ENCODE assay signal across 30 mouse cellular contexts in genomic region chr9:70927701-70928100, GRCm38 (mm10). TPM values are rescaled to one million over a fixed set of nuclear protein-coding genes. Genes with fewer than 3 reads are reported as not detected.
DNase-seq lines count a peak whose midpoint lies in the region; ATAC-seq lines count a peak whose summit lies in the region.
"Had no signal": no experiment of that assay in that cellular context is flagged by ENCODE, and none has a peak within 500 bp of the region (broad histone marks: within the 10 kb centered on the region; RNA-seq: fewer than 3 reads in every experiment).

No protein-coding gene starts in this region.

- H3K9ac ChIP-seq in liver, embryonic 11.5 days (ENCODE audit: low read depth, low read length), result peak overlapping the region; percentile 48; the same call in 1 of the 2 replicates
- H3K9ac ChIP-seq in liver, embryonic 15.5 days, result peak overlapping the region; percentile 62
- H3K9ac ChIP-seq: embryonic facial prominence, embryonic 12.5 days; hindbrain, embryonic 15.5 days; kidney, embryonic 15.5 days; limb, embryonic 12.5 days; neural tube, embryonic 15.5 days had no signal

- no peaks in the 10 kb centered on the region for H3K36me3 ChIP-seq in liver, embryonic 11.5 days (ENCODE audit: control insufficient read depth, insufficient read depth, low read length)
- no peaks in the 10 kb centered on the region for H3K36me3 ChIP-seq in liver, embryonic 15.5 days (replicated peaks)
- H3K36me3 ChIP-seq: embryonic facial prominence, embryonic 12.5 days; hindbrain, embryonic 10.5 days; hindbrain, embryonic 15.5 days; kidney, embryonic 15.5 days; limb, embryonic 12.5 days; neural tube, embryonic 15.5 days had no signal

- ATAC-seq in liver, embryonic 11.5 days (replicated peaks; ENCODE audit: low FRiP score), result no peak
- no peak for ATAC-seq in liver, embryonic 15.5 days (ENCODE audit: insufficient read depth)
- ATAC-seq: forebrain, embryonic 16.5 days; inflammation-experienced regulatory T-cells, adult 6 months had no signal

- H3K4me2 ChIP-seq in liver, embryonic 11.5 days, result no peak overlapping the region
- peak overlapping the region; percentile 60; the same call in 1 of the 2 replicates for H3K4me2 ChIP-seq in liver, embryonic 15.5 days
- H3K4me2 ChIP-seq: embryonic facial prominence, embryonic 12.5 days; hindbrain, embryonic 15.5 days; kidney, embryonic 15.5 days; limb, embryonic 12.5 days; neural tube, embryonic 15.5 days had no signal

- no peaks in the 10 kb centered on the region for H3K27me3 ChIP-seq in liver, embryonic 11.5 days (replicated peaks; ENCODE audit: control insufficient read depth, insufficient read depth, low read length)
- H3K27me3 ChIP-seq in liver, embryonic 15.5 days, result no peaks in the 10 kb centered on the region
- H3K27me3 ChIP-seq: embryonic facial prominence, embryonic 12.5 days; hindbrain, embryonic 15.5 days; kidney, embryonic 15.5 days; limb, embryonic 12.5 days; neural tube, embryonic 15.5 days had no signal

- no peak overlapping the region for H3K4me3 ChIP-seq in liver, embryonic 11.5 days (ENCODE audit: low read depth, low read length)
- H3K4me3 ChIP-seq in liver, embryonic 15.5 days (replicated peaks), result no peak overlapping the region
- H3K4me3 ChIP-seq: embryonic facial prominence, embryonic 12.5 days; gastrocnemius, adult 2 months; hindbrain, embryonic 10.5 days; hindbrain, embryonic 15.5 days; kidney, embryonic 15.5 days; limb, embryonic 12.5 days; neural tube, embryonic 15.5 days had no signal

- peak; percentile 80 for DNase-seq in heart, adult 11 months
- no peak for DNase-seq in heart, postnatal 10 days
- DNase-seq in liver, embryonic 11.5 days (ENCODE audit: low spot score), result no peak
- DNase-seq in liver (no peak), NIH3T3 (ENCODE audit: low read depth) (peak; percentile 8)
- no peak for DNase-seq in kidney, adult 11 months
- DNase-seq in neural tube, embryonic 10.5 days (ENCODE audit: extremely low spot score, low spot score), result no peak
- DNase-seq: adrenal gland, adult 8-10 months; cerebellum, adult 9-11 months; embryo, embryonic 11 days; gastrocnemius, adult 2 months; kidney, adult 18-20 months; kidney, postnatal 25 days; lung, adult 18-20 months; lung, postnatal 14 days; midbrain, embryonic 14.5 days; retina, postnatal 1 day; right cerebral cortex, postnatal 14 days; thymus, postnatal 14 days had no signal

- H3K9me3 ChIP-seq in liver, embryonic 11.5 days (ENCODE audit: control insufficient read depth, low read length), result no peaks in the 10 kb centered on the region
- 0 out of 2 replicates have a peak, but pooled peaks cover 4% of the 10 kb centered on the region for H3K9me3 ChIP-seq in liver, embryonic 15.5 days (replicated peaks)
- H3K9me3 ChIP-seq: embryonic facial prominence, embryonic 12.5 days; hindbrain, embryonic 10.5 days; hindbrain, embryonic 15.5 days; limb, embryonic 12.5 days; neural tube, embryonic 15.5 days had no signal

- H3K27ac ChIP-seq in liver, embryonic 11.5 days (ENCODE audit: low read depth, low read length), result peak overlapping the region; percentile 97
- H3K27ac ChIP-seq in liver, embryonic 15.5 days (replicated peaks), result peak overlapping the region; percentile 99
- H3K27ac ChIP-seq: embryonic facial prominence, embryonic 12.5 days; hindbrain, embryonic 15.5 days; limb, embryonic 12.5 days; neural tube, embryonic 15.5 days had no signal

- intact Hi-C loops in heart, postnatal 10 days (cut with DNase I), result loop anchor here (5.0 kb wide), 1 partner anchor 150 kb away; no protein-coding TSS in a partner anchor

- H3K4me1 ChIP-seq in liver, embryonic 11.5 days (replicated peaks; ENCODE audit: control insufficient read depth, insufficient read depth, low read length), result peaks cover 46% of the 10 kb centered on the region
- peaks cover 88% of the 10 kb centered on the region for H3K4me1 ChIP-seq in liver, embryonic 15.5 days (replicated peaks)
- H3K4me1 ChIP-seq: embryonic facial prominence, embryonic 12.5 days; hindbrain, embryonic 10.5 days; limb, embryonic 12.5 days had no signal

RNA-seq across cellular contexts. Expression of gene Lipc, which starts 24.3 kb away (rescaled TPM):
- under 1 TPM in 1 of 2 experiments, not detected in 1; 0.27 TPM for total RNA-seq in heart, postnatal 10 days (2021)
- 15.0 and 16.7 TPM in 2 replicates for polyA plus RNA-seq in liver, embryonic 11.5 days (2014; fragmentation: Nextera tagmentation; extraction: Ambion mirVana)
- 39.5 and 43.3 TPM in 2 replicates for polyA plus RNA-seq in liver, embryonic 15.5 days (2015; fragmentation: Nextera tagmentation; extraction: Ambion mirVana)
- total RNA-seq: gastrocnemius, adult 2 months; left cerebral cortex, adult 18-20 months; monocyte, adult 5-6 weeks had no signal
- polyA plus RNA-seq: embryonic facial prominence, embryonic 12.5 days; hindbrain, embryonic 10.5 days; hindbrain, embryonic 15.5 days; inflammation-experienced regulatory T-cells, adult 6 months; limb, embryonic 12.5 days; midbrain, embryonic 14.5 days had no signal

Comparison
In these comparisons a context has a peak if more than half of its experiments do, and no peak if none do; other contexts are left out.
1. DNase-seq: peak in heart, adult 11 months (single experiment) and NIH3T3 (single experiment); none in heart, postnatal 10 days (0 of 2), liver, embryonic 11.5 days (single experiment), liver (single experiment), kidney, adult 11 months (single experiment) and neural tube, embryonic 10.5 days (single experiment).